Mouse (Mus musculus) forebrain, embryonic 15.5 days (tissue): ENCODE results near the gene Synpo2. TPM values are rescaled to one million over a fixed set of nuclear protein-coding genes. Genes with fewer than 3 reads are reported as not detected.

Experiments used
- polyA plus RNA-seq: library from polyadenylated mRNA; unstranded; fragments of >200 nt; fragmentation: Nextera tagmentation; extraction: Ambion mirVana; gene quantifications from 2 replicates; pipeline ENCODE4 v1.2.1, GENCODE M21; 2015

Synpo2 gene
- polyA plus RNA-seq, 1 experiment from 2014 or later, result 1.7 TPM

Other genes with a start within 250 kb of the Synpo2 start
- gene Myoz2, start 201.1 kb downstream of the Synpo2 start, polyA plus RNA-seq, result not detected in 2 replicates
- gene Sec24d, start 31.3 kb upstream of the Synpo2 start, polyA plus RNA-seq, result 16.0 and 19.3 TPM in 2 replicates
- 28.3 and 30.3 TPM in 2 replicates for gene Mettl14, start 150.0 kb upstream of the Synpo2 start, polyA plus RNA-seq
- 5.4 and 6.1 TPM in 2 replicates for gene Prss12, start 210.8 kb upstream of the Synpo2 start, polyA plus RNA-seq